Mouse (Mus musculus) stomach, embryonic 14.5 days (tissue): ENCODE measurements around the gene Lrriq1. TPM values are rescaled to one million over a fixed set of nuclear protein-coding genes. Genes with fewer than 3 reads are reported as not detected.

Experiments
- ATAC-seq: fragments of 200-750 bp; cut with Nextera tagmentation; 2 replicates; pipeline ENCODE4 v1.8.0; 2017; ENCODE audit warnings: low read depth, moderate TSS enrichment; ENCODE audit not compliant: insufficient number of reproducible peaks, insufficient read depth, low FRiP score
- H3K27ac ChIP-seq: fragments of 300-500 bp; sonication (generic); 2 replicates; pipeline ENCODE4 v1.5.1; 2014; ENCODE audit warnings: mild to moderate bottlenecking, low read length, moderate library complexity, mixed read lengths
- H3K27me3 ChIP-seq: fragments of 300-500 bp; sonication (generic); 2 replicates; pipeline ENCODE4 v1.6.1; 2014; ENCODE audit warnings: low read length, control low read depth, mixed read lengths; ENCODE audit not compliant: control insufficient read depth, insufficient read depth
- H3K36me3 ChIP-seq: fragments of 300-500 bp; sonication (generic); 2 replicates; pipeline ENCODE4 v1.6.1; 2014; ENCODE audit warnings: mild to moderate bottlenecking, control low read depth, low read length, moderate library complexity, mixed read lengths; ENCODE audit not compliant: control insufficient read depth, insufficient read depth
- H3K4me1 ChIP-seq: fragments of 300-500 bp; sonication (generic); 2 replicates; pipeline ENCODE4 v1.6.1; 2014; ENCODE audit warnings: low read length, control low read depth, mixed read lengths; ENCODE audit not compliant: control insufficient read depth, insufficient read depth
- H3K4me2 ChIP-seq: fragments of 300-500 bp; sonication (generic); replicated peaks from 2 replicates; pipeline ENCODE4 v1.6.1; 2014; ENCODE audit warnings: low read depth, low read length, control low read depth
- H3K4me3 ChIP-seq: fragments of 300-500 bp; sonication (generic); 2 replicates; pipeline ENCODE4 v1.5.1; 2014; ENCODE audit warnings: low read depth, low read length, control low read depth
- H3K9ac ChIP-seq: fragments of 300-500 bp; sonication (generic); replicated peaks from 2 replicates; pipeline ENCODE4 v1.6.1; 2014; ENCODE audit warnings: low read depth, mild to moderate bottlenecking, control low read depth, low read length, moderate library complexity, mixed read lengths
- H3K9me3 ChIP-seq: fragments of 300-500 bp; sonication (generic); 2 replicates; pipeline ENCODE4 v1.6.1; 2016; ENCODE audit warnings: low read depth, low read length, control low read depth; ENCODE audit not compliant: control insufficient read depth
- WGBS: fragments of 180-500 bp; shearing (Covaris S2); extraction: QIAGEN DNeasy Blood & Tissue Kit; methylation state at CpG from one replicate; pipeline ENCODE4 v1.1.7; 2014; 5-methylcytosine and 5-hydroxymethylcytosine counted together
- polyA plus RNA-seq: library from polyadenylated mRNA; unstranded; fragments of >200 nt; fragmentation: Nextera tagmentation; extraction: Ambion mirVana; gene quantifications from 2 replicates; pipeline ENCODE4 v1.2.1, GENCODE M21; 2014

Lrriq1 gene
- polyA plus RNA-seq, 1 experiment from 2014 or later = 0.45 TPM

DNA sequence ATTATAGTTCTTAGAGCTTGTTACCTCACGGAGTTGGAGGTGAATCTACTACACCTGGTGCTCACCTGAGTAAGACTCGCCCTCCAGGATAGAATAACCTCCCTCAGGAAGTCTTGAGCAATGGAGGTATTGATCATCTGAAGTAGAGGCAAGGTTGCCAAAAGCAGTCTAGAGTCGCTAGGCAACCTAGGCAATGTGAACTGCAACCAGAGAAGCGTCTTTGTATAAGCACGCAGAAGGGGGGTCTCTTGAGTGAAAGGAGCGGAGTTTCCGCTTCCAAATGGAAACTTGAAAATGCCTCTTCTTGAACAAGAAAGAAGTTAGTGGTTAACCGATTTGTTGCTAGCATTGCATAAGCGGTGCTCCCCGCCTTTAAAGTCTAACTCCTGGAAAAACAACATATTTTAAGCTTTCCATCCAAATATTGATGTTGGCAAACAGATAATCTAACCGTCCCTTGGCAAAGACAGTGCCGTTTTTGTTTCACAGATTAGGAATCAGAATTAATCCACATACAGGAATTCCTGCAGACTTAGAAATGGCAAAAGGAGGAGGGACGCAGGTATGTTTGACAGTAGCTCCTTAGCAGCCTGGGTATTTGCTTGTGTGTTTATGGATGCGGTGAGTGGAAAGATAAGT lies 201.0 kb downstream of the Lrriq1 start:
- Histone ChIP-seq H3K36me3 (no peaks in the 10 kb centered on the region), H3K27me3 (peaks cover 40% of the 10 kb centered on the region), H3K27ac (no peak overlapping the region), H3K4me2 (no peak overlapping the region), H3K4me3 (no peak overlapping the region), H3K4me1 (no peaks in the 10 kb centered on the region), H3K9ac (no peak overlapping the region), H3K9me3 (no peaks in the 10 kb centered on the region)
- no peak for ATAC-seq
- 3% methylated on average over 14 of the region's 14 CpGs for WGBS

DNA sequence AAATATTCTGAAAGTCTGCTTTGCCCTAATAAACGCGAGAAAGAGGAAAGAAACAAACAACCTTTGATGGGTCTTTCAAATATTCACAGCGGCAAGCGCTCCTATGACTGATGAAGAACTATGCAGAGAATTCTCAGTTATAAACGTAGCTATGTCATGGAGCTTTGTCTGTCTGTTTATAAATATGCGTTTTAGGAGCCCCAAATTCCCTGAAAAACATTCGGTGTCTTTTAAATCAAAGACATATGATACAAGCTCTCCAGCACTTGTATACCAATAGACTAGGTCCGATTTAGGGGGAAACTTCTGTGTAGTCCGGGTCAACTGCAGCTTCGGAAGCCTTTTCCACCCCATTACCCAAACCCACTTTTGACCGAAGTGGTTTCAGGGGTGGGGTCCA lies 205.2 kb downstream of the Lrriq1 start:
- Histone ChIP-seq H3K4me3 (no peak overlapping the region), H3K27ac (no peak overlapping the region), H3K36me3 (no peaks in the 10 kb centered on the region), H3K27me3 (peaks cover 45% of the 10 kb centered on the region), H3K4me2 (no peak overlapping the region), H3K4me1 (no peaks in the 10 kb centered on the region; the same call in 1 of the 2 replicates), H3K9ac (no peak overlapping the region), H3K9me3 (no peaks in the 10 kb centered on the region)
- WGBS = 4% methylated on average over 11 of the region's 11 CpGs
- no peak for ATAC-seq

DNA sequence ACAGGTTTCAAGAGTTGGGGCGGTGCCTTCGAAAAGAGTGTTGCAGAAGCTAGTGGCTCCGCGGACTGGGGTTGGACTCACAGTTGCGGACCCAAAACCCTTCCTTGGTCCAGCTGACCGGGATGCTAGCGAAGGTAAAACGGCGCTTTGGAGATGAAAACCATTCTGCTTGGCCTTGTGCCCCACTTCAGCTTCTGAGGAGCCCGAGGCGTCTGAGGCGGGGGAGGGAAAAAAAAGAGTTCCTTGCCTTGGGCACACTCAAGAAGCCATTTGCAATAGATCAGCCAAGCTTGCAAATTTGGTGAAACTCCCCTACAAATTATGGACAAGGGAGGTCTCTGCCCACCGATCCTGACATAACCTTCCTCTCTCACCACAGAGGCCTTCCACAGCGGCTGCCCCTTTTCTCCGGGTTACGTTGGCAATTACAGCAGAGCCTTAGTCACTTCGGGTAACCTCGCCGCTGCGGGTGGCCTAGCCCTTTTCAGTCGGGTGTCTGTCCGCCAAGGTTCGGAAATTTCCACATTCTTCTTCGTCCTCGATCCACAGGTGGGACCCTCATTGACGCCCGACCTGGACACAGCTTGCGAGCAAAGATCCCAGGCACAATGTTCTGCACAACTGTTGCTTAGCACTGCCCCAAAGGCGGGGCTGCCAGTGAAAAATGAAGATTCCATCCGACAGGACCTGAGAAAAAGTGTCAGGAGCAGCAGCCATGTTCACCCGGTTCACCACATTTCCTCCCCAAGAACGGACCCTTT lies 206.2 kb downstream of the Lrriq1 start, which contains the start of gene Alx1:
TSS of gene Alx1 (minus strand) at position 486 of the 761 bp plus-strand sequence.
- Histone ChIP-seq H3K4me3 (no peak within 1 kb of the TSS), H3K9ac (no peak within 1 kb of the TSS), H3K4me1 (no peaks in the 10 kb centered on the region; the same call in 1 of the 2 replicates), H3K36me3 (no peaks in the 10 kb centered on the region), H3K4me2 (no peak within 1 kb of the TSS), H3K27ac (no peak within 1 kb of the TSS), H3K9me3 (no peaks in the 10 kb centered on the region), H3K27me3 (peaks cover 40% of the 10 kb centered on the region)
- ATAC-seq = no peak
- 2% methylated on average over 32 of the region's 32 CpGs for WGBS

DNA sequence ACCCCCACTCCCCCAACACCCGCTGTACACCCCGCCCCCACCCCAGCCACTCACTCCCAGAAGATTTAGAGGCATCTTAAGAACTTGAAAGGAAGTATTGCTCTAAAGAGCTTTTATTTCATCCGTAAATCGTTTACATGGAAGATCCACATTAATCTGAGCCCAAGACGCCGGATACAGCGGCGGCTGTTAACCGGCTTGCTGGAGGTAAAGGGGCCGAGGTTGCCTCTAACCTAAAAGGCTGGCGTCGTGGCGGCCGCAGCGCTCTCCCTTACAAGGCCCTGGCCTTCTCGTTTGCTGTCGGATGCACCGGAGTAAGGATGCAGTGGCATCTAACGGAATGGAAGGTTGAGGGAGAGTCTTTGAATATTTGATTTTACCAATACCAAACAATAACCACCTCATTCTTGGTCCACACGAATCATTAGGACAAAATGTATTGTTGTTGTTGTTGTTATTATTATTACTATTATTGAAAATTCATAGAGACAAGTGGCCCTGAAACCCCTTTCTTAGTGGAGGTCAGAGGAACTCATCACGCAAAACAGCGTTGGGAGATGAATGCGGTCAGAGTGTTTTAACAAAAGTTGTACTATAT lies 206.9 kb downstream of the Lrriq1 start:
- Histone ChIP-seq H3K9ac (no peak overlapping the region), H3K4me1 (no peaks in the 10 kb centered on the region; the same call in 1 of the 2 replicates), H3K27ac (no peak overlapping the region), H3K36me3 (no peaks in the 10 kb centered on the region), H3K4me2 (no peak overlapping the region), H3K27me3 (peaks cover 34% of the 10 kb centered on the region), H3K4me3 (no peak overlapping the region), H3K9me3 (no peaks in the 10 kb centered on the region)
- WGBS = 2% methylated on average over 23 of the region's 23 CpGs
- ATAC-seq = no peak

DNA sequence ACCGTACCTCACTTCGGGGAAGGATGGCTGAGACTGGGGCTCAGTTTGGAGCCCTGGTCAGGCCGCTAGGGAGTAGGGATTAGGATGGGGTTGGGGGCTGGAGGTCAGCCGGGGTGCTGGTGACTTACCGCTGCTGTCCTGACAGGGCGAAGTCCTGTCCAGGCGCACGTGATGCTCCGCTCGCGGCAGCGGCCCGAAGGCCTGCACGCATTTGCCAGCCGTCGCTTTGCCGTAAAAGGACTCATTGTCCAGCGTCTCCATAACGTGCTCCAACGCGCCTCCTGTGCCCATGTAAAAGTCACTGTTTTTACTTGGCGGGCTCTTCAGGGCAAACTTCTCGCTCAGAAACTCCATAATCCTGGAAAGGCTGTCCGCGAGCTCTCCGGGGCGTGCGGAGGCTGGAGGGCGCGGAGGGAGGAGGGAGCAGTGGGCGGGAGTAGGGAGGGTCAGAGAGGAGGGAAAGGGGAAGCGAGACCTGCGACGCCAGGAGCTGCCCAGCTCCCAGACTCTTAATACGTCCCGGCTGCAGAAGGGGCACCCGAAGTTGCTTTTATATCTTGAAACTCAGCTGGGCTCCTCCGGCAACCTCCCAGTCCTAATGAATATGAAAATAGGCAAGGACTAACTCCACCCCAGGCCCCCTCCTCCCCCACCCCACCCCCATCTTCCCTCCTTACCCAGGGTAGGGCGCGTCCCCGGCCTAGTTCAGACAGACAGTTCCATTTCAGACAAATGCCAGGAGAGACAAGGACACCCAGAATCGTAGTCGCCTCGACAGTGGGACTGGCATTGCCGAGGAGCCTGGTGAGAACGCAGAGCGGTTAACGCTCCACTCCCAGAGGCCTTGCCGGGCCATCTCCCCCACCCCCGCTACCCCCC lies 207.6 kb downstream of the Lrriq1 start:
- Histone ChIP-seq H3K9ac (no peak overlapping the region), H3K4me1 (no peaks in the 10 kb centered on the region; the same call in 1 of the 2 replicates), H3K9me3 (no peaks in the 10 kb centered on the region), H3K4me3 (peak overlapping the region; percentile 17), H3K36me3 (no peaks in the 10 kb centered on the region), H3K4me2 (peak overlapping the region; percentile 36), H3K27me3 (peaks cover 37% of the 10 kb centered on the region), H3K27ac (no peak overlapping the region)
- ATAC-seq = peak; percentile 86
- WGBS = under 1% methylated on average over 50 of the region's 50 CpGs

DNA sequence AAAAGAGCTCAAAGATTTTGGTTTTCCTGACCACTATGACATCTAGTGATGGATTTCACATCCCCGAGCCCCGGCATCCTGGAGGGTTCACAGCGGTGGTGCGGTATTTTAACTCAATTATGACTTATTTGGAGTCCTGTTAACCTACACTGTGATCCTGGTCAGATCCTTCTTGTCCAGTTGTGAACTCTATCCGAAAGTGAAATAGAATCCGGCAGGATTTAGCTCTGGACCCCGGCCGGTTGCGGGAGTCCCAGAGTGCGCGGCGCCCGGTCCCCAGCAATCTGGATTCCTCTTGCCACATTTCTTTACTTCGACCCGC lies 208.2 kb downstream of the Lrriq1 start:
- Histone ChIP-seq H3K36me3 (no peaks in the 10 kb centered on the region), H3K9ac (no peak overlapping the region), H3K4me1 (no peaks in the 10 kb centered on the region; the same call in 1 of the 2 replicates), H3K4me3 (peak overlapping the region; percentile 17; the same call in 1 of the 2 replicates), H3K27ac (no peak overlapping the region), H3K9me3 (no peaks in the 10 kb centered on the region), H3K27me3 (peaks cover 35% of the 10 kb centered on the region), H3K4me2 (peak overlapping the region; percentile 36; the same call in 1 of the 2 replicates)
- WGBS = under 1% methylated on average over 15 of the region's 15 CpGs
- no peak for ATAC-seq

DNA sequence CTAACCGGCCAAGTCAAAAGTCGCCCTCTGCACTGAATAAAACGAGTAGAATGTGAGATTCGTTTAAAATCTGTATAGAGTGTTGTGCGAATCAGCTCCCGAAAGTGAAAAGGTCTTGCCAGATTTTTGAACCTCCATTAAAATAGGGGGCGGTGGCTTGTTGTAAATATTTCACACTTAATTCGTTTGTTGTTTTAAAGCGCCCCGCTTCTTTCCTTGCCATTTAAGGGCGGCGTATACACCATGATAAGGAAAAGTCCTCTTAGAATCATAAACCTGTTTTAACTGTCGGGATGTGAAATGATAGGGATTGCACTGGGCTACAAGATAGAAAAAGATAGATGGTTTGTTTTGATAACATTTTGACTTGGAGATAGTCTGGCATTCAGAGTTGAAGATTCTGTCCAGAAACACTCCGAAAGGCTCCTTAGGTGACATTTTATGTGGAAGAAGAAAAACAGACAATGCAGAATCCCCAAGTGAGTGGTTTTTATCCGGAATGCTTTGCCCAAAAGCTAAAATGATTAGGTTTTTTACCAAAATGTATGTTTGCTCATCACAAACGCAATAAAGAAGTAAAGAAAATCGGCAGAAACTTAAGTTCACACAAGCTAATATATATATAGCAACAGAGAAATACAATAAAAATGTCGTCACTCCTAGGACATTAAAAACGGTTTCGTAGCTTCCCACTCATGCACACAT lies 208.7 kb downstream of the Lrriq1 start:
- Histone ChIP-seq H3K4me1 (no peaks in the 10 kb centered on the region; the same call in 1 of the 2 replicates), H3K4me2 (no peak overlapping the region), H3K9me3 (no peaks in the 10 kb centered on the region), H3K27ac (no peak overlapping the region), H3K27me3 (peaks cover 34% of the 10 kb centered on the region), H3K9ac (no peak overlapping the region), H3K4me3 (no peak overlapping the region), H3K36me3 (no peaks in the 10 kb centered on the region)
- no peak for ATAC-seq
- 2% methylated on average over 20 of the region's 20 CpGs for WGBS
